Mouse (Mus musculus) cerebellum, adult 11-12 months (tissue): ENCODE results near the gene Gm20538.

Experiments
- DNase-seq: peaks from one replicate; pipeline ENCODE4 v3.0.0; 2022

Gene Gm20538

GRCm38 (mm10) chr19:44530018-44530417 lies 22.6 kb downstream of the Gm20538 start:
- DNase-seq, result no peak

- no peak for DNase-seq
These were observed 27.0 kb downstream of the Gm20538 start for GRCm38 (mm10) chr19:44525551-44526205.

- DNase-seq, result no peak
These were observed 33.5 kb downstream of the Gm20538 start for GRCm38 (mm10) chr19:44519152-44519551.

GRCm38 (mm10) chr19:44517996-44518768 lies 34.4 kb downstream of the Gm20538 start:
- DNase-seq, result no peak

GRCm38 (mm10) chr19:44515769-44516168 lies 36.9 kb downstream of the Gm20538 start:
- no peak for DNase-seq

- no peak for DNase-seq
These were observed 37.8 kb downstream of the Gm20538 start for GRCm38 (mm10) chr19:44514521-44515451.

- no peak for DNase-seq
These were observed 38.6 kb downstream of the Gm20538 start for GRCm38 (mm10) chr19:44513921-44514482.

- DNase-seq, result no peak
These were observed 39.4 kb downstream of the Gm20538 start for GRCm38 (mm10) chr19:44513054-44513833.

- no peak for DNase-seq
These were observed 40.0 kb downstream of the Gm20538 start for GRCm38 (mm10) chr19:44512601-44513000.

- DNase-seq, result no peak
These were observed 41.0 kb downstream of the Gm20538 start for GRCm38 (mm10) chr19:44511451-44512231.

GRCm38 (mm10) chr19:44510534-44511175 lies 42.0 kb downstream of the Gm20538 start:
- no peak for DNase-seq

GRCm38 (mm10) chr19:44502741-44503140 lies 49.9 kb downstream of the Gm20538 start:
- no peak for DNase-seq

GRCm38 (mm10) chr19:44501925-44502324 lies 50.7 kb downstream of the Gm20538 start:
- DNase-seq, result no peak

- no peak for DNase-seq
These were observed 52.4 kb downstream of the Gm20538 start for GRCm38 (mm10) chr19:44500240-44500639.

- no peak for DNase-seq
These were observed 53.7 kb downstream of the Gm20538 start for GRCm38 (mm10) chr19:44498936-44499335.

- DNase-seq, result no peak
These were observed 55.7 kb downstream of the Gm20538 start for GRCm38 (mm10) chr19:44496941-44497340.

- no peak for DNase-seq
These were observed 56.1 kb downstream of the Gm20538 start for GRCm38 (mm10) chr19:44496511-44496910.
